Mouse (Mus musculus) 3T3-L1 (cell line): ENCODE data around the gene Cdk5rap1.
"Not testable (repeated sequence)": the region's sequence is repeated elsewhere in the genome, so short reads cannot be mapped to it uniquely, and the experiment has no call there.

Experiments
- DNase-seq: peaks from one replicate; pipeline ENCODE4 v3.0.0-alpha.2; 2015; ENCODE audit warnings: low read depth, low spot score

Gene Cdk5rap1

GRCm38 (mm10) chr2:154374807-154375601, 2.2 kb upstream of the Cdk5rap1 start:
- DNase-seq = peak; percentile 86

DNA sequence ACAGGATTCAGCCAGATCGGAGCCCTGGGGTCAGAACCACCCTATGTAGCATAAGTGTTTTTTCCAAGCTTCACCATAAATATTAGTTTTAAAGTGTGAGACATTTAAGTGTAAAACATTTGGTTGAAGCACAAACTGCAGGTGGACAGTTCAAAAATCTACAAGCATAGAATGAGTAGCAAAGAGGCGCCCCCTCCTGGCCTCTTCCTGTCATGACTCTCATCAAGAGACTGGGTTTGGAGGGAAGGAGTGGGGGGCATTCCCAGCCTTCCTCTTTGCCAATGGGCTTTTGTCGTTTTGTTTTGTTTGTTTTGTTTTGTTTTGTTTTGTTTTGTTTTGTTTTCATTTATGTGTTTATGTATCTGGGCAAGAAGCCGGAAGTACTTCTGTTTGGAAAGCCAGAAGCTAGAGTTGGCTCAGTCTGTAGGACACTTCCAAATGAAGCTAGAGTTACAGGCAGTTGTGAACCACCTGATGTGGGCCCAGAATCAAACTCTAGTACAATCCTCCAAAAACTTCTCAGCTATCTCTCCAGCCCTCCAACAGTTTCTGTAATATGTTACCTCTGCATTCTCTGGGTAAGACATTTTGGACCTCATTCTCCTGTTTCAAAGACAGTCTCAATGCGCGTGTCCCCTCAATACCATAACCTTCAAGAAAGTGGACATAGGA, 1.3 kb upstream of the Cdk5rap1 start:
- DNase-seq = peak; percentile 85

- DNase-seq = peak; percentile 93
Observed at GRCm38 (mm10) chr2:154372151-154372829, 520 bp downstream of the Cdk5rap1 start.

GRCm38 (mm10) chr2:154367510-154367909, 5.3 kb downstream of the Cdk5rap1 start:
- no peak for DNase-seq

- DNase-seq = not testable (repeated sequence)
Observed at GRCm38 (mm10) chr2:154354000-154354425, 18.8 kb downstream of the Cdk5rap1 start.

DNA sequence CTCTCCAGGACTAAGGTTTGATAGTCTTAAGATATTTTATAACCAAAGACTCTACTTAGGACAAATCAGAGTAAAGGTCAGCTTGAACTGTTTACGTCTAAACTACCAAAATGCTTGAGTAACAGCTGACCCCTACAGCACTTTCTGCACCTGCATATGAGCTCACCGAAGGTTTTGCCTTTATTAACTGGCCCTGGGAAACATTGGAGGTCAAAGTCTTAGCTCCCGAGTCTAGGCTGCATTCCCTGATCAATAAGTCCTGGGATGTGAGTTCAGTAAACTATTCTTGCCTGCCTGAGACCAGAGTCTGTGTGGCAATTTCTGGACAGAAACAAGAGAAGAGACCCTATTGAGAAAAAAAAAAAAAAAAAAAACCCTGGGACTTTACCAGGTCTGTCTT, 24.7 kb downstream of the Cdk5rap1 start:
- no peak for DNase-seq

DNA sequence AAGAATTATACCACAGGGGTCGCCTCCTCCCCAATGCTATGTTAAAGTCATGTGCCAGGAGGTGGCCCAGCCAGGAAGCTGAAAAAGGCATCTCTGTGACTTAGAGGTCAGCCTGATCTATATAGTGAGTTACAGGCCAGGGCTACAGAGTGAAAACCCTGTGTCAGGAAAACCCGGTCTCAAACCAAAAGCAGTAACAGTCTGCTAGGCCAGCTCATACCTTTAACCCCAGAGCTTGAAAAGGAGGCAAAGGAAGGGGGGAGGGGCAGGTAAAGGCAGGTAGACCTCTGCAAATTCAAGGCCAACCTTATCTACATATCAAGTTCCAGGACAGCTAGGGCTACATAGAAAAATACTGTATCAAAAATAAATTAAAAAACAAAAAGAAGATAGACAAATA, 33.5 kb downstream of the Cdk5rap1 start:
- no peak for DNase-seq

GRCm38 (mm10) chr2:154338161-154338560, 34.6 kb downstream of the Cdk5rap1 start:
- DNase-seq = peak; percentile 44

DNA sequence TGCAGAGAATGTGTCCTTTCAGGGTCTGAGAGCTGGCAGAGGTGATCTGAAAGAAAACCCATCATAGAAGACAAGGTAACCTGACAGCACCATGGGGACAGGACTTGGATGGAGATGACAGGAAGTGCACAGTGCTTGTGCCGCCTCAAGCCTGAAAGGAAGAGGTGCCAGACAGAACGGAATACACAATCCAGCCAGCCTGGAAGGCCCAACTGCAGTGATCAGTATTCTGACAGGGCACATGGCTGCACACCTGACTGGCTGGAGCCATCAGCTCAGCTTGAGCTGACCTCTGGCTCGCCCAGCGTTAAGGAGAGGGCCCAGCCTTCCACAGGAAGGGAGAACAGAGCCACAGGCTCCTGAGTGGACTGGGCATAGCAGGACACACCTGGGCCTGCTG, 37.2 kb downstream of the Cdk5rap1 start:
- no peak for DNase-seq

DNA sequence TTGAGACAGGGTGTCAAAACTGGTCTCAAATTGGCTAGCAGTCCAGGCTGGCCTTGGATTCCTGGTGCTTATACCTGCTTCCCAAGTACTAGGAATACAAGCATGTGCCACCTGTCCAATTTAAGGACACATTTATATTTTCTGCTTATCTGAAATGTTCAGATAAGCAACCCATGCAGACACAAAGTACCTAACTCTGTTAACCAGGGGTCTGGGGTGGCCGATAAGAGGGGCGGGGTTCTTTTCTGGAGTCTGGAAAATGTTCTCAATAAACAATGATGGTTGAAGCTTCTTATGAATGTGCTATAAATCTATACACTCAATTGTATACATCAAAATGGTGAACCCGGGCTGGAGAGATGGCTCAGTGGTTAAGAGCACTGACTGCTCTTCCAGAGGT, 46.0 kb downstream of the Cdk5rap1 start:
- DNase-seq = no peak

DNA sequence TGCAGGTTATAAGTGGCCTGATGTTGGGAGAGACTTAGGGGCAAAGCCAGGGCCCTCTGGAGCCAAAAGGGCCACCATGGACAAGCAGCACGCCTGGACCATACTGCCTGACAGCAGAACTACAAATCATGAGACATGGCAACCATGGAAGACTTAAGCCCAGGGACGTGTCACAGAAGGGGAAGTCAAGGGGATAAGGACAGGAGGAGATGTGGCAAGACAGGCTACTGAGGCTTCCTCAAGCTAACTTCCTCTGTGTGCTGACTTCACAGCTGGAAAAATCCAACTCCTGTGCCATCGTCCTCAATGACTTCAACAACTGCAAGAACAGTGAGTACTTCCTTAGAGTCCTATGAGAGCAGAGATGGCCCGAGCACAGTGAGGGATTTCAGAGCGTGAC, 59.0 kb downstream of the Cdk5rap1 start:
- DNase-seq = not testable (repeated sequence)

DNA sequence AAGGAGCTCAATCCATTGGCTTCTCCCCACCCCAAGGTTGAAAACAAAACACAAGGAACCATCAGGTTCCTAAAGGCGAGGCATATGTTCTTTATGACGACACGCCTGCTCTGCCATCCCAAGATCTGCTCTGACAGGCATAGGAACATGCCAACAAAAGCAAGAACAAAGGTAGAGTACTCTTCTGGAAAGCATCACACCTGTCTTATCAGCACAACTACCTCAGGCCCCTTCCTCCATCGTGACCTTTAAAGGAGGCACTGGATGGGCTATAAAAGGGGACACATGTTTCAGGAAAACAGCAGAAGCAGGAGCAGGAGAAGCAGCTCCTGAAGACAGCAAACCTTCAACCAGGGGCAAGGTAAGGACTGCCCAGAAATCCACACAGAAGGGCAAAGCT, 65.9 kb downstream of the Cdk5rap1 start, which contains the start of gene Bpifb9b:
Gene Bpifb9b (plus strand): TSS at position 301 of the 400 bp plus-strand sequence.
- not testable (repeated sequence) for DNase-seq

- DNase-seq = not testable (repeated sequence)
Observed at GRCm38 (mm10) chr2:154304604-154305003, 68.2 kb downstream of the Cdk5rap1 start.

DNA sequence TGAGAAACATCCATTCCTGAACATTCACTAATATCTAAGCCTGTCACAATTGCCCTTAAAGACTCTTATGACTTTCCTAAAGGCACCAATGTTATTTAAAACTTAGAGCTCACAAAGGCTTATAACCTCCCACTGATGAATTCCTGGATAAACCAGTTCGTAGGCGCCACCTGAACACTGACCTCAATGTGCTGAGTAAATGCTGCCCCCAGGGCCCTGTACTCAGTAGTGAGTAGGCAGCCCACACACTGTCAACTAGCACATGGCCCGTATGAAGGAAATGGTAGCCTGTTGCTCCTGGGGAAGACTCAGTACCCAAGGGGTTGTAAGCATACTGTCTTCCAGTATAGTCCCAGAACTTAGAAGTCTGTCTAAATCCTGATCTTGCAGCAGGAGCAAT, 71.0 kb downstream of the Cdk5rap1 start:
- DNase-seq = no peak

DNA sequence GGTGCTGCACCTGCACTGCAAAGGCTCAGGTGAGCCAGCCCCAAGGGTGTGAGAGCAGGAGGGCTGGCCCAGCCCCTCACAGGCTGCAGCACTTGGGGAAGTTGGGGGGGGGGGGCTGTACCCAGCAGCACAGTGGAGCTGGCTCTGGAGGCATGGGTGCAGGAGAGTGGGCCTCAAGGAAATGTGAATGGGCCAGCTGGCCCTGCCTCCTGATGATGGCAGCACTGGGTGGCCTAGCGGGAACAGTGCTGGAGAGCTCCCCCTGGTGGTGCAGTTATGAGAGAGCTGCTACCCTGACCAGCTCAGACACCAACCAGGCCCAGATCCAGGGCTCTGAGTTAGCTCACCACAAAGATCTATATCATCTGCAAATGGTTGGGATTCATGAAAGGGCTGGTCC, 72.3 kb downstream of the Cdk5rap1 start:
- peak; percentile 85 for DNase-seq

DNA sequence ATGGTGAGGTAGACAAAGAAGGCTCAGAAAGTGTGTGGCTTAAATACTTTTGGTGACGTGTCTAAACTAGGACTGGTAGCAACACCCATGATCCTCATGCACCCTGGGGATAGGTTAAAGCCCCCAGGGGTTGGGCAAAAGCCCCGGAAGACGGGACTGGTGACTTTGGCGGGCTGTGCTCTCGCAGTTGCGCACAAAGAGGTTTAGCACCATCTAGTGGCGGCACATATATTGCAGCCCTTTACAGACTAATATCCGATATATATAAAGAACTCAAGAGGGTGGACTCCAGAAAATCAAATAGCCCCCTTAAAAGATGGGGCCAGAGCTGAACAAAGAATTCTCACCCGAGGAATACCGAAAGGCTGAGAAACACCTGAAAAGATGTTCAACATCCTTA, 78.1 kb downstream of the Cdk5rap1 start:
- peak; percentile 68 for DNase-seq

- peak; percentile 18 for DNase-seq
Observed at GRCm38 (mm10) chr2:154292833-154293232, 80.0 kb downstream of the Cdk5rap1 start.

GRCm38 (mm10) chr2:154291866-154292265, 80.9 kb downstream of the Cdk5rap1 start:
- DNase-seq = not testable (repeated sequence)
